Mouse (Mus musculus) olfactory bulb, adult 2 months (tissue): ENCODE results near the gene H2afy2.

Experiments
- CTCF ChIP-seq: fragments of 200-500 bp; IDR thresholded peaks from 2 replicates; pipeline ENCODE4 v1.5.1; 2012; ENCODE audit warnings: low read depth, mild to moderate bottlenecking, low read length, moderate library complexity; ENCODE audit not compliant: insufficient read depth
- POLR2A ChIP-seq: fragments of 200-500 bp; IDR thresholded peaks from 2 replicates; pipeline ENCODE4 v1.6.1; 2012; ENCODE audit warnings: mild to moderate bottlenecking, low read depth, low read length, moderate library complexity; ENCODE audit not compliant: insufficient read depth

GRCm38 (mm10) chr10:61706412-61707375 lies 77.3 kb downstream of the H2afy2 start:
- TF ChIP-seq CTCF (no peak), POLR2A (no peak)
